Mouse (Mus musculus) bone marrow, adult 2 months (tissue): ENCODE measurements around the gene Mettl5. TPM values are rescaled to one million over a fixed set of nuclear protein-coding genes. Genes with fewer than 3 reads are reported as not detected.

ENCODE experiments used
- H3K27ac ChIP-seq: fragments of 200-500 bp; 2 replicates; pipeline ENCODE4 v1.5.1; 2012; ENCODE audit warnings: low read depth, mild to moderate bottlenecking, control low read depth, inconsistent platforms, low read length; ENCODE audit not compliant: control insufficient read depth, poor library complexity, insufficient read depth
- H3K4me1 ChIP-seq: fragments of 200-500 bp; 2 replicates; pipeline ENCODE4 v1.6.1; 2011; ENCODE audit warnings: low read length; ENCODE audit not compliant: control insufficient read depth, insufficient read depth
- H3K4me3 ChIP-seq: fragments of 200-500 bp; replicated peaks from 2 replicates; pipeline ENCODE3; 2011; ENCODE audit warnings: mild to moderate bottlenecking, low read depth, low read length, control low read depth; ENCODE audit not compliant: control insufficient read depth
- CTCF ChIP-seq: fragments of 200-500 bp; IDR thresholded peaks from 2 replicates; pipeline ENCODE4 v1.5.1; 2011; ENCODE audit warnings: low read length, control low read depth; ENCODE audit not compliant: control insufficient read depth, insufficient read depth
- POLR2A ChIP-seq: fragments of 200-500 bp; IDR thresholded peaks from 2 replicates; pipeline ENCODE4 v1.6.1; 2011; ENCODE audit warnings: low read depth, mild to moderate bottlenecking, control low read depth, low read length, borderline replicate concordance; ENCODE audit not compliant: control insufficient read depth
- WGBS: fragments of 180-500 bp; shearing (Covaris S2); methylation state at CpG from one replicate; pipeline ENCODE4 v1.1.7; 2018; 5-methylcytosine and 5-hydroxymethylcytosine counted together
- polyA plus RNA-seq: library from polyadenylated mRNA; stranded (reverse); fragments of >200 nt; gene quantifications from 2 replicates; pipeline ENCODE4 v1.2.4, GENCODE M21; 2011; ENCODE audit warnings: low replicate concordance; ENCODE audit not compliant: missing spikeins, insufficient read depth, insufficient read length

Mettl5 gene
- polyA plus RNA-seq, 1 experiment, result 10.8 TPM

DNA sequence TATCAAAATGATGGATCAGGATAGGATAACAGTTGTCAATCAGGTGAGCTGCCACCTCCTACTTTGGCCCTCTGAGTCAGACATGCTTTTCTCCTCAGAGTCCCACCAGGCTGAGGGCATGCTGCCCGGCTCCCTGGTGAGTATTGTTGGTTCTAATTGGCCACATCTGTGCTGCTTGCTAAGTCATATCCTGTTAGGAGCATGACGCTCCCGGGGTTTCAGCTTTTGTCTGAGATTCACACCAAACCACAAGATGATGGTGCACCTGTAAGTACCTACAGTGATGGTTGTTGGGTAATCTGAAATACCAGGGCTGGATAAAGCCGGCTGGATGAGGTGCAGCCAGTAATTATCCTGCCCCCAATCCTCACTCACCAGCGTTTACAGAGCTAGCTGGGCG is 45.2 kb downstream of the Mettl5 start:
- 46% methylated on average over 6 of the region's 6 CpGs for WGBS
- TF ChIP-seq POLR2A, result no peak
- no peak for TF ChIP-seq CTCF

DNA sequence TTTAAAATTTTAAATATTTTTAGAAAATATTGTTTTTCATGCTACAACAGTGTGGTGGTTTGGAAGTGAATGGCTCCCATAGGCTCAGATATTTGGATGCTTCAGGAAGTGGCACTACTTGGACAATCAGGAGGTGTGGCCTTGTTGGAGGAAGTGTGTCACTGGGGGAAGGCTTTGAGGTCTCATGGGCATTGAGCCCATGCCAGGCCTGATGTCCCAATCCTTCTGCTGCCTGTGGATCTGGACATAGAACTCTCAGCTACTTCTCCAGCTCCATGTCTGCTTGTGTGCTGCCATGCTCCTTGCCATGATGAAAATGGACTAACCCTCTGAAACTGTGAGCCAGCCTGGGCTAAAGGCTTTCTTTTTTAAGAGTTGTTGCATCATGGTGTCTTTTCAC is 46.7 kb downstream of the Mettl5 start:
- no peak overlapping the region for H3K4me3 ChIP-seq
- TF ChIP-seq POLR2A (no peak), CTCF (no peak)
- H3K4me1 ChIP-seq, result no peaks in the 10 kb centered on the region
- no peak overlapping the region for H3K27ac ChIP-seq

More for the DNA sequence above, 45.2 kb downstream of the Mettl5 start:
- no peak overlapping the region for H3K27ac ChIP-seq
- H3K4me3 ChIP-seq, result no peak overlapping the region
- H3K4me1 ChIP-seq, result no peaks in the 10 kb centered on the region

DNA sequence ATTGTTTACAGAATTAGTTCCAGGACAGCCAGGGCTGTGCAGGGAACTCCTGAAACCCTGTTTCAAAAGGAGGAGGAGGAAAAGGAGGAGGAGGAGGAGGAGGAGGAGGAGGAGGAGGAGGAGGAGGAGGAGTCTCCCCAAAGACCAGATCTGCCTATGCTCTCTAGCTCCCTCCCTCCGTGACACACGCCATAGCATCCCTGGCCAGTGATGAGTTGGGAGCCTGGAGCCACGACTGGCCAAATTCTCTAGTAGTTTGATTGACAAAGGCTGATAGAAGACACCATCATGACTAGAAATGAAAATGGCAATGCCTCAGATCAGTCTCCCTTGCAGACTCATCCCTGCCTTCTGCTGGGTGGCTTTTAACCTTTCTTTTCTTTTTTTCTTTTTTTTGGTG is 47.4 kb downstream of the Mettl5 start:
- Histone ChIP-seq H3K4me1 (no peaks in the 10 kb centered on the region), H3K27ac (no peak overlapping the region), H3K4me3 (no peak overlapping the region)
- TF ChIP-seq POLR2A (no peak), CTCF (peak; percentile 34; the same call in 1 of the 2 replicates)
- WGBS, result 66% methylated on average over 3 of the region's 3 CpGs

DNA sequence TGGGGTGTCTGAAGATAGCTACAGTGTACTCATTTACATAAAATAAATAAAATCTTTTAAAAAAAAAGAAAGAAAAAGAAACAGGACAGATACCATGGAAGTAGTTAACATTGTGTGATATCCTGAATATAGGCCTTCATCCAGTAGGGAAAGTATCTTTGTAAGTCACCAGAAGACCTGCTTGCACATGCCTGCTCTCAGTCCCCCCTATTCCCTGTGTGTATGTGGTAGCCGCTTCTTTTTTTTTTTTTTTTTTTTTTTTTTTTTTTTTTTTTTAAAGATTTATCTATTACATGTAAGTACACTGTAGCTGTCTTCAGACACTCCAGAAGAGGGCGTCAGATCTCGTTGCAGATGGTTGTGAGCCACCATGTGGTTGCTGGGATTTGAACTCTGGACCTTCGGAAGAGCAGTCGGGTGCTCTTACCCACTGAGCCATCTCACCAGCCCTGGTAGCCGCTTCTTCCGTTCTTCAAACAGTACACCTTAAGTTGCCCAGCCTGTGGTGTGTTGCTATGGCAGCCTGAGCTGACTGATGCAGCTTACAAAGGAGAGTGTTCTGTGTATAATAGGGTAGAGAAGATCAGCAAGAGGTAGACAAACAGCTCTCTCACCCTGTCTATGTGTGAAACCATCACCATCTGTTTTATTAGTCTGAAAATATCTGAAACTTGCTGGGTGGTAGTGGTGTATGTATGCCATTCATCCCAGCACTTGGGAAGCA is 48.0 kb downstream of the Mettl5 start:
- no peak for TF ChIP-seq CTCF
- no peak for TF ChIP-seq POLR2A
- Histone ChIP-seq H3K27ac (no peak overlapping the region), H3K4me1 (no peaks in the 10 kb centered on the region), H3K4me3 (no peak overlapping the region)
- 82% methylated on average over 7 of the region's 7 CpGs for WGBS

DNA sequence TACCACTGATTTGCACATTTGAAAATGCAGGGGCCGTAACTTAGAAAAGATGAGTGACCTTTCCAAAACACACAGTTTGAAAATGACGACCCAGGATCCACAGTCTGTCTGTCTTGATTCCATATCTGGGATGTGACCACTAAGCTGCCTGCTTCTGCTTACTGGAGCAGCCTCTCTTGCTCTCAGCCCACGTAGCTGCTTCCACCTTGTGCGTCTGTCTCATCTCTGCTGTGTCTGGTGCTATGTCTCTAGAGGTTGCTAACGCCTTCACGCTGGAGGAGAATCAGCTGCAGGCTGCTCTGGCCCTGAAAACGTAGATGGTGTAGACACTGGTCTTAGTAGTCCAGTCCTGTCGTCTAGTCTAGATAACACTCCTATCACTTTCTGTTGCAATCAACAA is 55.3 kb downstream of the Mettl5 start:
- TF ChIP-seq CTCF (no peak), POLR2A (no peak)
- 80% methylated on average over 8 of the region's 8 CpGs for WGBS
- Histone ChIP-seq H3K4me1 (no peaks in the 10 kb centered on the region; the same call in 1 of the 2 replicates), H3K4me3 (no peak overlapping the region), H3K27ac (no peak overlapping the region)

DNA sequence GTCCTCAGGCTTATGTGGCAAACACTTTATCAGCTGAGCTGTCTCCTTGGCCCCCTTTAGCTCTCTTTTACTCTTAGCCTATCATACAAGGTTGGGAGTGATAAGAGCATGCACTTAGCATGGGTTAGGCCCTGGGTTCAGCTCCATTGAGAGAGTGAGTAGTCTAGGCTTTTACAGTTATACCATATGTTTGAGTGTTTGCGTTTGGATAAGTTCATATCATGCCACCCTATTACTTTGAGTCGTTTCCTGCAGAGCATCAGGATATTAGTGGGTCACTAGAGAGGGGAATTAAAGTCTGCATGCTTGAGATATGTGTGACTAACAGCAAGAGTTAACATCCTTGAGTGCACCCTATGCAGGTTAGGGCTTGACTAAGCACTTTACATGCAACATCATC is 55.7 kb downstream of the Mettl5 start:
- WGBS, result 63% methylated on average over 2 of the region's 2 CpGs
- no peaks in the 10 kb centered on the region; the same call in 1 of the 2 replicates for H3K4me1 ChIP-seq
- no peak overlapping the region for H3K4me3 ChIP-seq
- TF ChIP-seq CTCF, result no peak
- TF ChIP-seq POLR2A, result no peak
- no peak overlapping the region for H3K27ac ChIP-seq

DNA sequence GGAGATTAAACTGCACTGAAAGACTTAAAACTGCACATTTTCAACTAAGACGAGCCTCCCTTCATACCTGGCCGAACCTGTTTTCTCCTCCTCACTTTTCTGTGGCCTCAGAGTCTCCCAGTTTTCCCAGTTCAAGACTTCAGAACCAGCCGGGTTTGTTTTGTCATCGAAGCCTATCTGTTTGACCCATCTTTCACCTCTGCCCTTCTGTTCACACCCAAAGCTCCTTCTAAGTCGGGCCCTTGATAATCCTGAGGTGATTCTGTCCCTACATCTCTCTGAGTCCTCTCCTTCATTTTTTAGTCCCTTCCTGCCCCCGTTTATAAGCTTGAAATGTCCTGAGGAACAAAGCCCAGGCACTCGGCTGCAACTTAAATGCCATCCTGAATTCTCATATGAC is 57.4 kb downstream of the Mettl5 start:
- Histone ChIP-seq H3K27ac (no peak overlapping the region), H3K4me1 (no peaks in the 10 kb centered on the region; the same call in 1 of the 2 replicates), H3K4me3 (no peak overlapping the region)
- TF ChIP-seq POLR2A, result no peak
- no peak for TF ChIP-seq CTCF
- WGBS, result 79% methylated on average over 7 of the region's 7 CpGs

DNA sequence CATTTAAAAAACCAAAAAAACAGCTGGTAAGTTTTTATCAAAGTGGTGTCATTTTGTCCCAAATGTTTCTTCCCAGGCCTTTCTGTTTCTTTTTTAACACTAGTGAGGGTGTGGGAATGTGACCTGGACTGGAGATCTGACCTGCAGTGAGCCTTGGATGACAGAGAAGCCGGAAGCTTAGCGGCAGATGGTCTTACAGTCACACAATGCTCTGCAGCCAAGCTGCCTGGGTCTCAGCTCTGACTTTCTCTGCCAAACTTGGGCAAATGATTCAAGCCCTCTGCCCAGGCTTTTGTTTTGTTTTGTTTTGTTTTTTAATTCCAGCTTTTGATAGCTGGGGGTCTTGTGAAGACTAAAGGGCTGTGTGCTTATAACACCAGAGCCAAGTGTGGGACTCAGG is 59.0 kb downstream of the Mettl5 start:
- H3K4me1 ChIP-seq, result no peaks in the 10 kb centered on the region; the same call in none of the 2 replicates
- TF ChIP-seq CTCF (no peak), POLR2A (no peak)
- no peak overlapping the region for H3K27ac ChIP-seq
- WGBS, result 93% methylated on average over 2 of the region's 2 CpGs
- no peak overlapping the region for H3K4me3 ChIP-seq
